Comparison of ENCODE assay signal across 31 mouse cellular contexts in the genomic region with DNA sequence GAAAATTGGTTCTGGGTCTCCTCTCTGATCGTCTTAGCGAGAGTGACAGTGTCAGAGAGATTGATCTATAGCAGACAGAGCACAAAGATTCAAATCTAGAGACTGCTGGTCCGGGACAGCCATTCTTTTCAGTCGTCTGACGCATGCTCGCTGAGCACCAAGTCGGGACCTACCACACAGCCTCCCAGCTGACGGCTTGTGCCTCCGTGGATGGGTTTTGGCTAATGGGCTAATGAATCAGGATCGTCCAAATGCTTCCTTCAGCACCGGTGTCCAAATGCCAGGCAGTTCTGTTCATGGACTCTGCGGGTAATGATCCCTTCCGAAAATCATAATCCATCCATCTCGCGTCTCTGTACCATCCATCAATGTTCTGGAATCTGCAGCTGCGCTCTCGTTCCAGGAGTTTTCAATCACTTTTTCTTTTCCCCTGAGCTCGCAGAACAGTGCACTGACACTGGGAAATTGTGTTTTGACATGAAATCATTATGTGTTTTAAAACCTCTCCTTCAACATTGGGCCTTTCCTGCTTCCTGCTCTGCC. TPM values are rescaled to one million over a fixed set of nuclear protein-coding genes. Genes with fewer than 3 reads are reported as not detected.
"Had no signal": no experiment of that assay in that cellular context is flagged by ENCODE, and none has a peak within 500 bp of the region (broad histone marks: within the 10 kb centered on the region; RNA-seq: fewer than 3 reads in every experiment).

No protein-coding gene starts in this region.

- H3K27me3 ChIP-seq: heart, embryonic 15.5 days; limb, embryonic 13.5 days; limb, embryonic 15.5 days; liver, embryonic 12.5 days had no signal

- H3K4me3 ChIP-seq: gastrocnemius, adult 2 months; heart, embryonic 13.5 days; heart, embryonic 15.5 days; limb, embryonic 13.5 days; limb, embryonic 15.5 days; liver, embryonic 12.5 days had no signal

- ATAC-seq: intestine, embryonic 16.5 days; liver, embryonic 12.5 days had no signal

- H3K4me2 ChIP-seq: heart, embryonic 11.5 days; heart, embryonic 13.5 days; heart, embryonic 15.5 days; limb, embryonic 13.5 days; limb, embryonic 15.5 days; liver, embryonic 12.5 days had no signal

- H3K9ac ChIP-seq: heart, embryonic 13.5 days; heart, embryonic 15.5 days; limb, embryonic 13.5 days; limb, embryonic 15.5 days; liver, embryonic 12.5 days; liver, embryonic 14.5 days had no signal

- DNase-seq: gastrocnemius, adult 2 months; gastrocnemius, postnatal 10 days; gastrocnemius, postnatal 25 days; heart, adult 18-20 months; heart, postnatal 14 days; heart, postnatal 36 days; kidney, adult 18-20 months; kidney, adult 8-10 months; kidney, postnatal 10 days; kidney, postnatal 25 days; kidney, postnatal 4 days; layer of hippocampus, adult 9-11 months; layer of hippocampus, postnatal 36 days; left cerebral cortex, postnatal 4 days had no signal

- H3K4me1 ChIP-seq: heart, embryonic 13.5 days; heart, embryonic 15.5 days; limb, embryonic 13.5 days; limb, embryonic 15.5 days; liver, embryonic 12.5 days had no signal

- H3K36me3 ChIP-seq: heart, embryonic 13.5 days; heart, embryonic 15.5 days; limb, embryonic 13.5 days; limb, embryonic 15.5 days; liver, embryonic 12.5 days had no signal

- H3K27ac ChIP-seq: gastrocnemius, adult 2 months; heart, embryonic 13.5 days; heart, embryonic 15.5 days; limb, embryonic 13.5 days; limb, embryonic 15.5 days; liver, embryonic 12.5 days; liver, embryonic 14.5 days had no signal

- H3K9me3 ChIP-seq: heart, embryonic 13.5 days; heart, embryonic 15.5 days; limb, embryonic 13.5 days; limb, embryonic 15.5 days; liver, embryonic 12.5 days had no signal

RNA-seq across cellular contexts. Expression of gene C1ql2, which starts 44.7 kb away (rescaled TPM):
- total RNA-seq: gastrocnemius, adult 2 months; gastrocnemius, postnatal 10 days; gastrocnemius, postnatal 25 days; gastrocnemius, postnatal 4 days; granulocyte monocyte progenitor cell, adult 5-6 weeks; heart, adult 18-20 months; heart, postnatal 14 days; heart, postnatal 36 days; hematopoietic stem cell, adult 5-6 weeks; liver, adult 2 months had no signal
- polyA plus RNA-seq: heart, embryonic 11.5 days; heart, embryonic 13.5 days; heart, embryonic 15.5 days; heart, postnatal 0 days; intestine, embryonic 14.5 days; intestine, embryonic 16.5 days; kidney, embryonic 14.5 days; limb, embryonic 11.5 days; limb, embryonic 15.5 days; liver, adult 2 months; liver, embryonic 12.5 days; liver, embryonic 14.5 days; liver, embryonic 16.5 days had no signal
